Mouse (Mus musculus) liver, embryonic 14.5 days (tissue): ENCODE measurements around the gene Klhl23. TPM values are rescaled to one million over a fixed set of nuclear protein-coding genes. Genes with fewer than 3 reads are reported as not detected.
"Not testable (repeated sequence)": the region's sequence is repeated elsewhere in the genome, so short reads cannot be mapped to it uniquely, and the experiment has no call there.

ENCODE experiments used
- ATAC-seq: fragments of 200-750 bp; cut with Nextera tagmentation; 2 replicates; pipeline ENCODE4 v1.8.0; 2017; ENCODE audit warnings: moderate number of reproducible peaks, mild to moderate bottlenecking, moderate library complexity; ENCODE audit not compliant: insufficient read depth
- DNase-seq, 3 experiments: peaks; one replicate each; pipeline ENCODE4 v3.0.0-alpha.2; 2012 to 2013; ENCODE audit warnings: low read depth in 3 of 3, low spot score in 3 of 3
- H3K27ac ChIP-seq: fragments of 300-500 bp; sonication (generic); 2 replicates; pipeline ENCODE4 v1.5.1; 2014; ENCODE audit warnings: moderate library complexity, mild to moderate bottlenecking, control low read depth, inconsistent platforms
- H3K27me3 ChIP-seq: fragments of 300-500 bp; sonication (generic); 2 replicates; pipeline ENCODE4 v1.6.1; 2014; ENCODE audit warnings: mild to moderate bottlenecking, low read length, moderate library complexity; ENCODE audit not compliant: control insufficient read depth, insufficient read depth
- H3K36me3 ChIP-seq: fragments of 300-500 bp; sonication (generic); replicated peaks from 2 replicates; pipeline ENCODE4 v1.6.1; 2014; ENCODE audit warnings: low read depth; ENCODE audit not compliant: control insufficient read depth, insufficient read depth
- H3K4me1 ChIP-seq, 2 experiments: fragments of 200-500 bp in 1 of 2; fragments of 300-500 bp in 1 of 2; sonication (generic) in 1 of 2; replicated peaks; 2 replicates each; pipeline ENCODE4 v1.6.1; 2012 to 2014; ENCODE audit warnings: antibody characterized with exemption in 1 of 2, inconsistent platforms in 1 of 2, low read length in 1 of 2; ENCODE audit not compliant: control insufficient read depth in 2 of 2, insufficient read depth in 2 of 2
- H3K4me2 ChIP-seq: fragments of 300-500 bp; sonication (generic); 2 replicates; pipeline ENCODE4 v1.6.1; 2014; ENCODE audit warnings: low read depth, mild to moderate bottlenecking, control low read depth, moderate library complexity
- H3K4me3 ChIP-seq, 2 experiments: fragments of 200-500 bp in 1 of 2; fragments of 300-500 bp in 1 of 2; sonication (generic) in 1 of 2; 2 replicates each; pipeline ENCODE4 v1.5.1; 2012 to 2014; ENCODE audit warnings: low read depth in 2 of 2, low read length in 2 of 2, mild to moderate bottlenecking in 2 of 2, control low read depth in 1 of 2, inconsistent platforms in 1 of 2, moderate library complexity in 1 of 2; ENCODE audit not compliant: insufficient read depth in 1 of 2
- H3K9ac ChIP-seq: fragments of 300-500 bp; sonication (generic); replicated peaks from 2 replicates; pipeline ENCODE4 v1.6.1; 2014; ENCODE audit warnings: mild to moderate bottlenecking, control low read depth, moderate library complexity
- H3K9me3 ChIP-seq: fragments of 300-500 bp; sonication (generic); 2 replicates; pipeline ENCODE4 v1.6.1; 2016; ENCODE audit warnings: low read length, mixed read lengths; ENCODE audit not compliant: control insufficient read depth
- CTCF ChIP-seq: IDR thresholded peaks from 2 replicates; pipeline ENCODE4 v1.5.1; 2016; ENCODE audit warnings: antibody characterized with exemption, low read depth, control low read depth
- EP300 ChIP-seq: IDR thresholded peaks from 2 replicates; pipeline ENCODE4 v1.6.1; 2016; ENCODE audit warnings: antibody characterized with exemption, low read depth
- WGBS: fragments of 180-500 bp; shearing (Covaris S2); extraction: QIAGEN DNeasy Blood & Tissue Kit; methylation state at CpG from one replicate; pipeline ENCODE4 v1.1.7; 2014; ENCODE audit not compliant: insufficient replicate concordance; 5-methylcytosine and 5-hydroxymethylcytosine counted together
- polyA plus RNA-seq, 2 experiments: library from polyadenylated mRNA; depleted of rRNA in 1 of 2; stranded (reverse) in 1 of 2; unstranded in 1 of 2; fragments of >200 nt; fragmentation: Nextera tagmentation in 1 of 2; extraction: Ambion mirVana in 1 of 2; gene quantifications; 2 replicates each; pipeline versions ENCODE4 v1.2.1 to v1.2.3; 2012 to 2014

The Klhl23 gene
- polyA plus RNA-seq, 2 experiments, result 12.0 to 15.7 TPM

DNA sequence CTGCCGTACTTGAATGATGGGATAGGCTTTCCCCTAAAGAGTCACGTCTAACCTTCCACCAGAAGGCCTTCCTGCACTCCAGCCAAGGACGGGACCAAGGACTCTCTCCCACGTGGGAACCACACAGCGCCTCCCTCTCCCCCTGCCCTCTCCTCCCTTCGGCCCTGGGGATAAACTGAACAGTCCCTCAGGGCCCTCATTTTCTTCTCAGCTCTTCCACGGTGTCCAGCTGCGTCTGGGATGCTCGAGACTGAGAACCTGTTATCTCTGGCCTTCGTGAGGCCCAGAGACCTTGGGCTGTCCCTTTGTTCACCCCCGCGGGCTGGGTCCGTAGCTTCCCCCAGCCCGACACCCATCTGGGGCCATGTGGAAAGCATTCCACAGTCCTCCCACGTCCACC lies 11.6 kb upstream of the Klhl23 start:
- no peaks in the 10 kb centered on the region for H3K36me3 ChIP-seq
- ATAC-seq, result no peak
- H3K4me3 ChIP-seq, result no peak overlapping the region
- TF ChIP-seq EP300 (no peak), CTCF (no peak)
- peaks cover 4 to 14% of the 10 kb centered on the region in 2 experiments; a peak in 3 of 4 replicates for H3K4me1 ChIP-seq
- 63% methylated on average over 15 of the region's 15 CpGs for WGBS
- DNase-seq, result no peak
- no peak overlapping the region for H3K4me2 ChIP-seq
- H3K9ac ChIP-seq, result no peak overlapping the region
- H3K27me3 ChIP-seq, result no peaks in the 10 kb centered on the region
- H3K9me3 ChIP-seq, result no peaks in the 10 kb centered on the region
- H3K27ac ChIP-seq, result no peak overlapping the region

DNA sequence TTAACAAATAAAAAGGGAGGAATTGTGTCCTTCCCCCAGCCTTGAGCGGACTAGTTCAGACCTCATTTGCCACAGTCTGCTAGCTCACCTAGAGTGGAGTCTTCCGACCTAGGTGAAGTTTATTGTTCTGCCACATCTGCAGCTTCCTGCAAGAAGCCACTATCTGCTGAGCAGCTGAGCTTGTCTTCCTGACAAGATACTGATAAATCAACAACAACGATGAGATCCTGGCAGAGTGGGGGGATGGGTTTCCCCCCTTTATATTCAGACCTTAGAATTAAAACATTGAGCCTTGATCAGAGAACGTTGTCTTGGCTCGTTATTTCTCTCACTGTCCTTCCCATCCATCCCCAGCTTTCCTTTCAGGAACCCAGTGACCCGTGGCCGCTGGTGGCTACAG lies 10.4 kb upstream of the Klhl23 start:
- not testable (repeated sequence) for H3K4me3 ChIP-seq, H3K27ac ChIP-seq, H3K4me2 ChIP-seq, H3K36me3 ChIP-seq, H3K9me3 ChIP-seq, H3K9ac ChIP-seq, ATAC-seq, H3K27me3 ChIP-seq, DNase-seq
- WGBS, result 35% methylated on average over 7 of the region's 7 CpGs
- H3K4me1 ChIP-seq, result peaks cover 8 to 17% of the 10 kb centered on the region in 2 experiments; a peak in 3 of 4 replicates

DNA sequence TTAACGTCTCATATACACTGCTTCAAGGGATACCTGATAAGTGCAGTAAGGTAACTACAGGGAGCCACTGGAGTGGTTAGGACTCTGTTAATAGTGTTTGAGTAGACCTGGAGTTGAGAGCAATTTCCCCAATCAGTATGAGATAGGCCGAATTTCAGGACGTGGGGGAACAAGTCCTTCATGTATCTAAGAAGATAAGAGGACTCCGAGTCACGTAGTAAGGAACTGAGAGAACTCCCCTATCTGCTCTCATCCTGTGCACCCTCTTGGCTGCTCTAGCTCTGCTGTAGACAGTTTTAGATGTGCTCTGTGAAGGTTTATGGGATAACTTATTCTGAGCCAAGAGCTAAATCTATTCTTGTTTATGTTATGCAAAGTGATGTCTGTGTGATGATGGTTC lies 5.2 kb upstream of the Klhl23 start:
- WGBS, result 11% methylated on average over 5 of the region's 5 CpGs
- peak in 1 of 3 experiments; percentile 61 for DNase-seq
- Histone ChIP-seq H3K4me1 (peaks cover 28 to 43% of the 10 kb centered on the region in 2 experiments), H3K4me3 (no peak overlapping the region), H3K9ac (no peak overlapping the region), H3K36me3 (no peaks in the 10 kb centered on the region), H3K27ac (peak overlapping the region; percentile 57), H3K4me2 (0 out of 2 replicates have a peak overlapping the region, but pooled peaks have one; percentile 25), H3K27me3 (no peaks in the 10 kb centered on the region), H3K9me3 (no peaks in the 10 kb centered on the region)
- TF ChIP-seq EP300 (peak; percentile 80), CTCF (no peak)
- ATAC-seq, result peak; percentile 77

DNA sequence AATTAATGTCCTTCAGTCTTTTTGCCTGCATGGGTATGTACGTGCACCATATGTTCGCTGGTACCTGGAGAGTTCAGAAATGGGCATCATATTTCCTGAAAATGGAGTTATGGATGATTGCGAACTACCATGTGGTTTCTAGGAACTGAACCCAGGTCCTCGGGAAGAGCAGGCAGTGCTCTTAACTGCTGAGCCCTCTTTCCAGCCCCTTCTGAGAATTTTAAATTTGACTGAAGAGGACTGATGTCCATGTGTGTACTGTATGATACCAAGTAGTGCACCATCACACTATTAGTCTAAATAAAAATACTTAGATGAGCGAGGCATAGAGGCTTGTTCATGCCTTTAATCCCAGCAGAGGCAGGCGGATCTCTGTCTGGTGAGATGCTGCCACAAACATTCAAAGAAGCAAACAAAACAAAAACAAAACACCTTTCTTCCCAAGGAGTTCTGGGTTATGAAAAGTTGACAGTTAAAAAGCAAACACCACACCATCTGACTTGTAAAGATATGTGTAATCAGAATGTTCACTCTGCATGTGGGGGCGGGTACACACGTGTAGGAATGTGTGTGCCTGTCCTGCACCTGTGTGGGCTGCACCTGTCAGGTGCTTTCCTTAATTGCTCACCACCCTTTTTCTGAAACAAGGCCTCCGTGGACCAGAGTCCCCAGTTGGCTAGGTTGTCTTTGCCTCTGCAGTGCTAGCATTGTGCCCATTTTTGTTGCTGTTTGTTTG lies 3.2 kb upstream of the Klhl23 start:
- peak; percentile 67 for ATAC-seq
- WGBS, result 41% methylated on average over 9 of the region's 9 CpGs
- DNase-seq, result peak in 1 of 3 experiments; percentile 69
- Histone ChIP-seq H3K36me3 (no peaks in the 10 kb centered on the region), H3K4me1 (peaks cover 28 to 46% of the 10 kb centered on the region in 2 experiments), H3K4me3 (no peak overlapping the region), H3K9ac (no peak overlapping the region; the same call in 1 of the 2 replicates), H3K27ac (peak overlapping the region; percentile 71), H3K27me3 (no peaks in the 10 kb centered on the region), H3K4me2 (peak overlapping the region; percentile 16), H3K9me3 (no peaks in the 10 kb centered on the region)
- TF ChIP-seq CTCF (no peak), EP300 (peak; percentile 92)

DNA sequence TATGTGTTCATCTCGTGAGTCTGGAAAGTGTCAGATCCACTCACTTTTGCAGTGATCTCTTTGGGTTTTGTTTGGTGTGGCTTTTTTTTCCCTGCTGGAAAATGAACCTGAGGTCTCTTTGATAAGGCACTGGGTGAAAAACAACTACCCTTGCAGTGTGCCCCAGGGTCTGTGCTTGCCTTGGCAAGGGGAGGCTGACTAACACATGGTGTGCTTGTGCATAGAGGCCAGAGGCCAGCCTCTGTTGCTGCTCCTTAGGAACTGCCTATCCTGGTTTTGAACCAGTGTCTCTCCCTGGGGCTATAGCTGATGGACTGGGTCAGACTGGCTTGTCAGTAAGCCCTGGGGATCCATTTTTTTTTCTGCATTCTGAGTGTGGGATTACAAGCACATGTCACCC lies 1.5 kb upstream of the Klhl23 start:
- Histone ChIP-seq H3K9ac (no peak overlapping the region), H3K4me1 (peaks cover 31 to 44% of the 10 kb centered on the region in 2 experiments), H3K27me3 (no peaks in the 10 kb centered on the region), H3K4me3 (no peak overlapping the region), H3K4me2 (no peak overlapping the region), H3K36me3 (peaks cover 3% of the 10 kb centered on the region), H3K9me3 (no peaks in the 10 kb centered on the region), H3K27ac (peak overlapping the region; percentile 58)
- WGBS, result 39% methylated on average over 1 of the region's 1 CpGs
- ATAC-seq, result no peak
- DNase-seq, result no peak
- TF ChIP-seq EP300, result no peak
- no peak for TF ChIP-seq CTCF
